Mouse (Mus musculus) kidney, adult 2 months (tissue): ENCODE measurements around the gene Gmds. TPM values are rescaled to one million over a fixed set of nuclear protein-coding genes. Genes with fewer than 3 reads are reported as not detected.
A peak's percentile ranks its signal among the peaks of the same experiment; 100 is the strongest.

Source experiments
- DNase-seq: peaks from one replicate; pipeline ENCODE4 v3.0.0; 2021
- H3K27ac ChIP-seq: fragments of 200-500 bp; 2 replicates; pipeline ENCODE4 v1.5.1; 2012; ENCODE audit warnings: low read depth, low read length, control low read depth, inconsistent platforms; ENCODE audit not compliant: insufficient read depth
- H3K27me3 ChIP-seq: fragments of 200-500 bp; replicated peaks from 2 replicates; pipeline ENCODE4 v1.6.1; 2012; ENCODE audit warnings: mild to moderate bottlenecking, moderate library complexity, low read length, inconsistent platforms; ENCODE audit not compliant: control insufficient read depth, insufficient read depth
- H3K36me3 ChIP-seq: fragments of 200-500 bp; 2 replicates; pipeline ENCODE4 v1.6.1; 2012; ENCODE audit warnings: mild to moderate bottlenecking, moderate library complexity, low read length, inconsistent platforms; ENCODE audit not compliant: control insufficient read depth, insufficient read depth
- H3K4me1 ChIP-seq: fragments of 200-500 bp; 2 replicates; pipeline ENCODE4 v1.6.1; 2011; ENCODE audit warnings: low read length; ENCODE audit not compliant: control insufficient read depth, insufficient read depth
- H3K4me3 ChIP-seq: fragments of 200-500 bp; 2 replicates; pipeline ENCODE4 v1.5.1; 2011; ENCODE audit warnings: mild to moderate bottlenecking, low read depth, low read length, control low read depth; ENCODE audit not compliant: insufficient read depth
- CTCF ChIP-seq: fragments of 200-500 bp; conservative IDR thresholded peaks from 2 replicates; pipeline ENCODE4 v1.5.1; 2011; ENCODE audit warnings: low read depth, mild to moderate bottlenecking, control low read depth, low read length, moderate library complexity, mixed read lengths; ENCODE audit not compliant: insufficient read depth, insufficient read length
- POLR2A ChIP-seq: fragments of 200-500 bp; IDR thresholded peaks from one replicate; pipeline ENCODE4 v1.6.1; 2011; ENCODE audit warnings: low read depth, low read length, control low read depth
- WGBS: fragments of 180-500 bp; shearing (Covaris S2); methylation state at CpG from one replicate; pipeline ENCODE4 v1.1.7; 2018; 5-methylcytosine and 5-hydroxymethylcytosine counted together
- polyA plus RNA-seq: library from polyadenylated mRNA; depleted of rRNA; stranded (reverse); fragments of >200 nt; gene quantifications from 2 replicates; pipeline ENCODE4 v1.2.3, GENCODE M21; 2012

The Gmds gene
- polyA plus RNA-seq, 1 experiment = 15.7 TPM

DNA sequence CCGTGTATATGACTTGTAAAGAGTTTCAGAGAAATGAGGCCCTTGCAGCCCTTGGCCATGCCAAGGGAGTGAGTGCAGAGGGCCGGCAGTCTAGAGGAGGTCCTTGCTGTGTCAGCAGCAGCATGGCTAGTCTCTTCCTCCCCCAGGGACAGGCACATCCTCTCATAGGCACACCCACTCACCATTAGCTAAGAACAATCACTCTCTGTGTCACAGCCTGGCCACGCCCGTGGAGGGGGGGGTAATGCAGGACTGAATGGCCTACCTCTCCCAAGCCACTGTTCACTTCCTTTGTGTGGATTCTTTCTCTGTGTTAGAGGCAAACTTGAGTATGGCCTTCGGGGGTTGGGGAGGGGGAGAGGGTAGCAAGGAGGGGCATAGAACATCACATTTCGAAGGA lies 422.8 kb downstream of the Gmds start:
- Histone ChIP-seq H3K27ac (no peak overlapping the region), H3K36me3 (no peaks in the 10 kb centered on the region), H3K27me3 (no peaks in the 10 kb centered on the region), H3K4me3 (no peak overlapping the region), H3K4me1 (no peaks in the 10 kb centered on the region)
- TF ChIP-seq POLR2A = no peak
- no peak for TF ChIP-seq CTCF
- 73% methylated on average over 6 of the region's 6 CpGs for WGBS
- peak; percentile 8 for DNase-seq

DNA sequence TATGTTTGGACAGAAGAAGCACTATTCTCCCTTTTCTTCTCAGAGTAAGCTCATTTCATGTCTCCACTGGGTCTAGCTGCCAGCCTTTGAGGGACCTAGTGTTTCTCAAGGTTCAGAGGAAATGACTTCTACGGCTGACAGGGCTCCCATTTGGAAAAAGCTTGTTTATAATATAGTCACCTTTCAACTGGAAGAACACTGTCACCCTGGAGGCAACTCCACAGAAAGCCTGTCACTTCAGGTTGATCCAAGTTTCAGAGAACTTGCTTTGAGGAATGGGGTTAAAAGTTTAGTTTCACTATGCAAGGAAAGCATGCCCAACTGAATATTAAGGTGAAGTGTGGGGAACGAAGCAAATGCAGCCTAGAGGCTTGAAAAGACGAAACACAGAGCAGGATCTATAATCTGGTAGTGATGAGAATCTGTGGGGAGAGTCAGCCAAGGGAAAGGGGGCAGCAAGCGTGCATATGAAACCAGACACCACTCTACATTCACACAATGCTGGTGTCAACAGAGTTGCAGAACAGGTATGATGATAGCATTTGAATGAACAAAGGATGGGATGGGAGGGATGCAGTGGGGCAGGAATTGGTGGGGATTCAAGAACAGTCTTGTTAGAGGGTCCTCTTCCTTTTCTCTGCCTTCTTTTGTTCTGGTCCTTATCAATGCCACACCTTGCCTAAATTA lies 423.5 kb downstream of the Gmds start:
- no peak overlapping the region for H3K27ac ChIP-seq
- DNase-seq = no peak
- 77% methylated on average over 4 of the region's 4 CpGs for WGBS
- no peaks in the 10 kb centered on the region for H3K4me1 ChIP-seq
- no peaks in the 10 kb centered on the region for H3K27me3 ChIP-seq
- H3K4me3 ChIP-seq = no peak overlapping the region
- no peaks in the 10 kb centered on the region for H3K36me3 ChIP-seq
- TF ChIP-seq CTCF (no peak), POLR2A (no peak)

DNA sequence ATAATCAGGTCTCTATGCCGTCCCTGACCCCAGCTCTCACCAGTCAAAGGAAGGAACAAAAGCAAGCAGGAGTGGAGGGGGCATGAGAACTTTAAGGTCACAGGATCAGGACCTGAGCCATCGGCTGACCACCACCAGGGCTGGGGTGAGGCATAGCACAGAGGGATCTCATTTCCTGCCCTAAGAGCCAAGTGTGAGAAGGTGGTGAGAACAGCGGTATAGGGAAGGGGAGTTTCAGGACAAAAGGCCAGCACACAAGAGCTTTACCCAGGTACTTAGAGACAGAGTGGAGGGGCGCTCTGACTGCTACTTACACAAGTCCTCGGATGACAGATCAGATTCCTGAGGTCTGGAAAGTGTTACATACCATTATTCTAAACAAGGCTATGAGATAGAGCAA lies 426.6 kb downstream of the Gmds start:
- TF ChIP-seq POLR2A (no peak), CTCF (no peak)
- Histone ChIP-seq H3K27me3 (no peaks in the 10 kb centered on the region), H3K27ac (no peak overlapping the region), H3K4me3 (no peak overlapping the region), H3K4me1 (no peaks in the 10 kb centered on the region), H3K36me3 (no peaks in the 10 kb centered on the region)
- DNase-seq = no peak
- 57% methylated on average over 5 of the region's 5 CpGs for WGBS

DNA sequence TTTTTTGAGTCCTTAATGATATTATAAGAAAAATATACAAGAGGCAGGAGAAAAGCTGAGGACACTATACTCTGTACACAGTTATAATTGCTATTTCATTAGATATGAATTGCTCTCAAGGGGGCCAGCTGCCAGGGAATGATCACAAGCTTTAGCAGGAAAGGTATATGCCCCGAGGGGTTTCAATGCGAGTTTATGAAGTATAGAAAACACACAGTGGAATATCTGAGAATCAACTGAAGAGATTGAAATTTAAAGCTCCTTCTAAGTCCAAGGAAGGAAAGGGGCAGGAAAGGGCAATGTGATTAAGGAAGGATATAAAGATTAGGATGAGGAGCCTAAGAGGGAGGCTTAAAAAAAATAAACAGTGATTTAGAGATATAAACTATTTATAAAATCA lies 427.2 kb downstream of the Gmds start:
- H3K4me1 ChIP-seq = no peaks in the 10 kb centered on the region
- no peak overlapping the region for H3K27ac ChIP-seq
- no peak for DNase-seq
- H3K4me3 ChIP-seq = no peak overlapping the region
- no peaks in the 10 kb centered on the region for H3K36me3 ChIP-seq
- 52% methylated on average over 2 of the region's 2 CpGs for WGBS
- no peaks in the 10 kb centered on the region for H3K27me3 ChIP-seq
- TF ChIP-seq POLR2A = no peak
- TF ChIP-seq CTCF = no peak

DNA sequence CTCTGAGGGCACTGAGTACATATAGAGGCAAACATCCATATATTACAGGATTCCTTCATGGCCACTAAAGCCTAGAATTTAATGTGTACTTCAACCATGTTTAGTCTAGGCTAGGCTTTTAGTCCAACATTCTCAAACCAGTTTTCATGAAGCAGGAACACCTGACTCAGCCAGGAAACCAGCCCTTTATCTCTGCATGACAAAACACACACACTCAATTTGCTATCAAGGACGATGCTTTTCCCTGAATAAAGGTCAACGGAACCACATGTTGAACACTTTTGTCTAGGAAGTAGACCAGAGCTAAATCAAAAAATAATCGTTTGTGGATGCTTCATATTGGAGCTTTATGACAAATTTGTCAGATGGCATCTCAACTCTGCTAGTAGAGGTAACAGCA lies 429.5 kb downstream of the Gmds start:
- no peaks in the 10 kb centered on the region for H3K4me1 ChIP-seq
- DNase-seq = no peak
- no peak for TF ChIP-seq POLR2A
- H3K27ac ChIP-seq = no peak overlapping the region
- H3K36me3 ChIP-seq = no peaks in the 10 kb centered on the region
- WGBS = 84% methylated on average over 3 of the region's 3 CpGs
- H3K4me3 ChIP-seq = no peak overlapping the region
- no peaks in the 10 kb centered on the region for H3K27me3 ChIP-seq

DNA sequence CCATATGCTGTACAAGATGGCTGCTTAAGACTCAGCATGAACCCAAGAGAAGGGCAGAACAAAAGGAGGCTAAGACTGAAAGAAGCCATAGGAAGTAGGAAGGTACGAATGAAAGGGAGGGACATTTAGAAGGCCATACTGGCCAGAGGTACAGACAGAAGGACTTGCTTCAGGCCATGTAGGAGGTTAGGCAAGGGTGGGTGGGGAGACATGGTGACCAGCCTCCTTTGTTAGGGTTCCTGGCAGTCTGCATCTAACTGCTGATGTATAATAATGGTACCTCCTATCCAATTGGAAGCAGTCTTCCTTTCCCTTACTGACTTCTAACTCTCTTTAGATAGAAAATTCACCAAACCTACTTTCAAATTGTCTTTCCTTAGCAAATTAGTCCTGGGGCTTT lies 432.0 kb downstream of the Gmds start:
- H3K27me3 ChIP-seq = no peaks in the 10 kb centered on the region
- no peaks in the 10 kb centered on the region for H3K4me1 ChIP-seq
- WGBS = 94% methylated on average over 1 of the region's 1 CpGs
- no peak overlapping the region for H3K27ac ChIP-seq
- DNase-seq = no peak
- H3K4me3 ChIP-seq = no peak overlapping the region
- H3K36me3 ChIP-seq = no peaks in the 10 kb centered on the region
- no peak for TF ChIP-seq POLR2A
- no peak for TF ChIP-seq CTCF

DNA sequence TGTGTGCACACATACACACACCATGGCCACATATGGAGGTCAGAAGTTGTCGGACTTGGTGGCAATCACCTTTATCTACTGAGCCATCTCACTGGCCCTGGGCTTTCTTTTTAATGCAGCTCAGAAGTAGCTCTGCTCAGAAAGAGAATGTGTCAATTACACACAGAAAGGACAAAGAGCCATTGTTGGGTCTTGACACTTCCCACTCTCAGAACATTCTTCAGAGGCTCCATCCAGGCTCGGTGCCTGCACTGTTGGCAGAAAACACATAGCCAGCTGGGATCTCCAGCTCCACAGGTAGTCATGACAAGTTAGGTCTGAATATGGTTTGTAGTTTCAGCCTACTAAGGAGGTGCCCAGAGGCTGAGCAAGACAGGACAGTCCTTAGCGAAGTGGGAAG lies 438.3 kb downstream of the Gmds start:
- no peak overlapping the region for H3K27ac ChIP-seq
- 88% methylated on average over 3 of the region's 3 CpGs for WGBS
- H3K27me3 ChIP-seq = no peaks in the 10 kb centered on the region
- no peak for TF ChIP-seq CTCF
- no peak for TF ChIP-seq POLR2A
- H3K4me1 ChIP-seq = no peaks in the 10 kb centered on the region
- DNase-seq = no peak
- no peaks in the 10 kb centered on the region for H3K36me3 ChIP-seq
- no peak overlapping the region for H3K4me3 ChIP-seq
